Mouse (Mus musculus): ENCODE results near the gene Grm1. TPM values are rescaled to one million over a fixed set of nuclear protein-coding genes. Genes with fewer than 3 reads are reported as not detected.

The Grm1 gene
- polyA plus RNA-seq, 1 experiment from 2014 or later, result 0.03 TPM

- H3K4me3 ChIP-seq, result no peak overlapping the region
- H3K27me3 ChIP-seq, result no peaks in the 10 kb centered on the region
- H3K27ac ChIP-seq, result no peak overlapping the region
- no peaks in the 10 kb centered on the region for H3K4me1 ChIP-seq
- H3K36me3 ChIP-seq, result no peaks in the 10 kb centered on the region
- no peak overlapping the region for H3K9ac ChIP-seq
- no peaks in the 10 kb centered on the region for H3K9me3 ChIP-seq
- ATAC-seq (ENCODE audit: low FRiP score, low read depth), result no peak
- 92% methylated on average over 1 of the region's 1 CpGs for WGBS
- no peak overlapping the region for H3K4me2 ChIP-seq (replicated peaks)
Observed at GRCm38 (mm10) chr10:11044455-11045106, 37.6 kb downstream of the Grm1 start.

GRCm38 (mm10) chr10:11039323-11039722 is 42.8 kb downstream of the Grm1 start:
- H3K4me2 ChIP-seq (replicated peaks), result no peak overlapping the region
- no peak overlapping the region for H3K9ac ChIP-seq
- H3K9me3 ChIP-seq, result no peaks in the 10 kb centered on the region
- no peaks in the 10 kb centered on the region for H3K4me1 ChIP-seq
- H3K27me3 ChIP-seq, result no peaks in the 10 kb centered on the region
- no peak overlapping the region for H3K4me3 ChIP-seq
- no peaks in the 10 kb centered on the region for H3K36me3 ChIP-seq
- no peak overlapping the region for H3K27ac ChIP-seq
- no peak for ATAC-seq (ENCODE audit: low FRiP score, low read depth)

DNA sequence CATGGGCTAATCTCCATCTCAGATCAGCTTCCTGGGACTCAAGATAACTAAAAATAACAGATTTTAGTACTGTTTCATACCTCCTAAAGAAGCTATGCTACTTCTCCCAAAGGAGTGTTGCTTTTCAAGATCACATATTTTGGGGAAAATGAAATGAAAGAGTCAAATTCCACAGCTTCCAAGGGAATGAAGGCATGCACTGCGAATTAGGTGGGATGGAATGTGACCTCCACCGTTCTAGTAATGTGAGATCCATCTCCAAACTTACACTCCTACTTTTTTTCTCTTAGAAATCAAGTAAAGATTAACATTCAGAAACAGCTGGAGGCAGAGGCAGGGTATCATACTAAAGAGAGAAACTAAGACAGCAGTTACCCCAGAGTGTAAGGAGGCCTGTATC is 49.9 kb downstream of the Grm1 start:
- Histone ChIP-seq H3K27me3 (no peaks in the 10 kb centered on the region), H3K27ac (no peak overlapping the region), H3K4me2 (replicated peaks) (no peak overlapping the region), H3K4me3 (no peak overlapping the region), H3K9me3 (no peaks in the 10 kb centered on the region), H3K4me1 (0 out of 2 replicates have a peak, but pooled peaks cover 3% of the 10 kb centered on the region), H3K9ac (no peak overlapping the region), H3K36me3 (no peaks in the 10 kb centered on the region)
- peak; percentile 72 for ATAC-seq (ENCODE audit: low FRiP score, low read depth)
- 47% methylated on average over 2 of the region's 2 CpGs for WGBS

- H3K4me3 ChIP-seq, result no peak overlapping the region
- H3K27me3 ChIP-seq, result no peaks in the 10 kb centered on the region
- no peaks in the 10 kb centered on the region for H3K36me3 ChIP-seq
- H3K27ac ChIP-seq, result no peak overlapping the region
- no peak overlapping the region for H3K4me2 ChIP-seq (replicated peaks)
- no peak for ATAC-seq (ENCODE audit: low FRiP score, low read depth)
- no peaks in the 10 kb centered on the region for H3K4me1 ChIP-seq
- 58% methylated on average over 6 of the region's 6 CpGs for WGBS
- no peak overlapping the region for H3K9ac ChIP-seq
- H3K9me3 ChIP-seq, result no peaks in the 10 kb centered on the region
Observed at GRCm38 (mm10) chr10:11025764-11026518, 56.2 kb downstream of the Grm1 start.

GRCm38 (mm10) chr10:11018970-11019531 is 63.1 kb downstream of the Grm1 start:
- H3K36me3 ChIP-seq, result no peaks in the 10 kb centered on the region
- ATAC-seq (ENCODE audit: low FRiP score, low read depth), result no peak

DNA sequence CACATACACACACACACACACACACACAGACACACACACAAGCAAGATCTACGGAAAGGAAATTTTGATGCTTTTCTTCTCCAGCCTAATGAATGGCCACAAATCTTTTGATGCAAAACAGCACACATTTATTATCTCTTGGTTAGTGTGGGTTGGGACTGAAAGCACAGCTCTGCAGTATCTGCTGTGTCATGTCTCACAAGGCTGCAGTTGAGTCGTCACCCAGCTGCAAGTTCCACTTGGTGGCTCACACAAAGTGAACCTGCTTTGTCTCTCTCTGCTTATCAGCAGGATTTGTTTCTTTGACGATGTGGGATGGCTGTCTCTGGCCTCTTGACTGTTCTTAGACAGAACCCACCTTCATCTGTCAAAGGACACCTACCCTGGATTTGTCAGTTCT is 68.5 kb downstream of the Grm1 start:
- H3K9ac ChIP-seq, result no peak overlapping the region
- no peak for ATAC-seq (ENCODE audit: low FRiP score, low read depth)
- WGBS, result 58% methylated on average over 3 of the region's 3 CpGs

More at GRCm38 (mm10) chr10:11018970-11019531, 63.1 kb downstream of the Grm1 start:
- Histone ChIP-seq H3K27ac (no peak overlapping the region), H3K9me3 (no peaks in the 10 kb centered on the region), H3K4me1 (no peaks in the 10 kb centered on the region), H3K4me3 (no peak overlapping the region), H3K27me3 (no peaks in the 10 kb centered on the region), H3K4me2 (replicated peaks) (no peak overlapping the region), H3K9ac (no peak overlapping the region)
- WGBS, result 70% methylated on average over 2 of the region's 2 CpGs

GRCm38 (mm10) chr10:10996766-10997165 is 85.4 kb downstream of the Grm1 start:
- Histone ChIP-seq H3K4me3 (no peak overlapping the region), H3K4me1 (no peaks in the 10 kb centered on the region), H3K27ac (no peak overlapping the region), H3K4me2 (replicated peaks) (no peak overlapping the region), H3K27me3 (no peaks in the 10 kb centered on the region), H3K36me3 (no peaks in the 10 kb centered on the region), H3K9ac (no peak overlapping the region), H3K9me3 (no peaks in the 10 kb centered on the region)
- ATAC-seq (ENCODE audit: low FRiP score, low read depth), result no peak
- WGBS, result 33% methylated on average over 1 of the region's 1 CpGs

More for the DNA sequence above, 68.5 kb downstream of the Grm1 start:
- Histone ChIP-seq H3K27ac (no peak overlapping the region), H3K27me3 (no peaks in the 10 kb centered on the region), H3K4me2 (replicated peaks) (no peak overlapping the region), H3K9me3 (no peaks in the 10 kb centered on the region), H3K4me1 (no peaks in the 10 kb centered on the region), H3K4me3 (no peak overlapping the region), H3K36me3 (no peaks in the 10 kb centered on the region)

DNA sequence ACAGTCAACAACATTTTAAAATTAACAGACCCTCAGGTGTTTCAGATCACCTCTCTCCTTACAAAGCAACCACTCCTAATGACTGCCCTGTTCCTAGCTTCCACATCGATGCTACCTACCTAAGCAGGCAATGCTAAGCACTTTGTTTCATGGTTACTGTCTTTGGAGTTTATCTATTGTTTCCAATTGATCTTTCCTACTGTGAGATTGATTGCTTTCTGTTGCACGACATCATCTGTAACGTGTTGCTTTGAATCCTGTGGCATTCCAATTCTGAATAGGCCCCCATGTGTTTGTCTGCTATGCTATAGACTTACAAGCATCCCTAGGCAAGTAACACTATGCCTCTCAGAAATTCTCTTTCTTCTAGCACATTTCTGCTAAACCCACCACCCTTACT is 90.4 kb downstream of the Grm1 start:
- no peak overlapping the region for H3K4me3 ChIP-seq
- WGBS, result 76% methylated on average over 3 of the region's 3 CpGs

DNA sequence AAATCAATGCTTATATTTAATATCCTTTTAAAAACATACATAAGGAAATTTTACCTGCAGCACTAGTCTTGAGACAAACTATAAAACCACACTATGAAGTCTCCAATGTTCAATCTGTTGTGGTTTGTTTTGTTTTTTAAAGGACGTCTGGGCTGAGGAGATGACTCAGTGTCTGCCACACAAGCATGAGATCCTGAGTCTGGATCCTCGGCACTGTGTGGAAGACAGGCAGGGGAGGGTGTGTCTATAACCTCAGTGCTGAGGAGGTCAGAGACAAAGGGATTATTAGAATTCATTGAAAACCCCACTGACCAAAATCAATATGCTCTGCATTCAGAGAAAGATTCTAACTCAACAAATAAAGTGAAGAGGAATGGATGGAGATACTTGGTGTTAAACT is 110.8 kb downstream of the Grm1 start:
- H3K4me3 ChIP-seq, result no peak overlapping the region
- no peak for ATAC-seq (ENCODE audit: low FRiP score, low read depth)
- no peak overlapping the region for H3K4me2 ChIP-seq (replicated peaks)
- no peak overlapping the region for H3K27ac ChIP-seq
- H3K36me3 ChIP-seq, result no peaks in the 10 kb centered on the region
- no peak overlapping the region for H3K9ac ChIP-seq
- no peaks in the 10 kb centered on the region for H3K9me3 ChIP-seq
- no peaks in the 10 kb centered on the region for H3K27me3 ChIP-seq
- WGBS, result 66% methylated on average over 2 of the region's 2 CpGs
- H3K4me1 ChIP-seq, result no peaks in the 10 kb centered on the region

More for the DNA sequence above, 90.4 kb downstream of the Grm1 start:
- Histone ChIP-seq H3K4me1 (no peaks in the 10 kb centered on the region), H3K27me3 (no peaks in the 10 kb centered on the region), H3K27ac (no peak overlapping the region), H3K36me3 (no peaks in the 10 kb centered on the region), H3K9ac (no peak overlapping the region), H3K4me2 (replicated peaks) (no peak overlapping the region), H3K9me3 (no peaks in the 10 kb centered on the region)
- no peak for ATAC-seq (ENCODE audit: low FRiP score, low read depth)

DNA sequence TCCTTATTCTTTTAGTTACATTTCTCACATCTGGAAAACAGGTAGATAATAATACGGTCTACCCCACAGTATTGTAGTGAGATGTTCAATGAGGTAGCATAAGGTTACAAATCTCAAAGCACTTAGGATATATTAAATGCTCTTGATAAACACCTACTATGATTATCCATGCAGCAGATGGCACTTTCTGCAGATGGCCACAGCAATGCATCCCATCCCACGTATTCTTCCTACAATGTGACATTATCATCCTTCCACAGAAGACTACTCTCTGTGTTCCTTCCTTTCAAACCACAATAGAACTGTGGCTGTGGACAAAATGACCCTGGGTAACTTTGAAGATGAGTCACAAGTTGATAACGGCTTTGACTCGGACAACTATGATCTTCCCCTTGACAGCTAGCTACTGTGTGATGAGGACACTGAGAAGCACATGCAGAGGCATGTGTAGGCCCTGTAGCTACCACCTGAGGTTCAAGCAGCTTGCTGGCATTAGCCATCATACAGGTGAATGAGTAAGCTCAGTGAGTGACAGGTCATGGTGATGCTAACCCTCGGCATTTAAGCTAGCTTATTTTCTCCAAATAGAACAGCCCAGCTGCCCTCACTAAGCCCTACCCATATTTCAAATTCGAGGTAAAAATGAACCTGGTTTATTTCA is 117.5 kb downstream of the Grm1 start:
- Histone ChIP-seq H3K9ac (no peak overlapping the region), H3K4me1 (no peaks in the 10 kb centered on the region), H3K27ac (no peak overlapping the region), H3K4me3 (no peak overlapping the region), H3K9me3 (peaks cover 11% of the 10 kb centered on the region), H3K36me3 (no peaks in the 10 kb centered on the region), H3K27me3 (no peaks in the 10 kb centered on the region), H3K4me2 (replicated peaks) (no peak overlapping the region)
- WGBS, result 79% methylated on average over 6 of the region's 6 CpGs
- no peak for ATAC-seq (ENCODE audit: low FRiP score, low read depth)

- H3K4me2 ChIP-seq (replicated peaks), result no peak overlapping the region
- no peak overlapping the region for H3K27ac ChIP-seq
- H3K9me3 ChIP-seq, result no peaks in the 10 kb centered on the region
- H3K36me3 ChIP-seq, result no peaks in the 10 kb centered on the region
- no peak overlapping the region for H3K9ac ChIP-seq
- ATAC-seq (ENCODE audit: low FRiP score, low read depth), result no peak
- 85% methylated on average over 3 of the region's 3 CpGs for WGBS
- H3K4me1 ChIP-seq, result no peaks in the 10 kb centered on the region
- no peaks in the 10 kb centered on the region for H3K27me3 ChIP-seq
- H3K4me3 ChIP-seq, result no peak overlapping the region
Observed at GRCm38 (mm10) chr10:10950557-10950956, 131.6 kb downstream of the Grm1 start.

DNA sequence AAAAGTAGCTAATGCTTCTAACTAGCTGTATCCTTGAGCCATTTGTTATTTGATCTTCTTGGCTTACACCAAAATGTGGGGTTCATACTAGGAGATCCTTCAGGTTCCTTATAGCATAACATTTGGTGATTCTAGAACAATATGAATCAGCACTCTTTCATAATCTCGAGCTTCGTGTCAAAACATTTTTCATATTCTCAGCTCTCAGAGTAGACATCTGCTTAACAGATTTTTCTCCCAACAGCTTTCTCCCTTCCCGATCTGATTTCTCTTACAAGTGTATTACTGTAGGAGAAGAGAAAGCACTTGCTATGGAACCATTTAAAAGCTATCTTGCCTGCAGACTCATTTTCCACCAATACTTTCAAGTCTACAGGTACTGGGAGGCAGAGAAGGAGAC is 133.0 kb downstream of the Grm1 start:
- WGBS, result 83% methylated on average over 3 of the region's 3 CpGs
- Histone ChIP-seq H3K9me3 (no peaks in the 10 kb centered on the region), H3K27me3 (no peaks in the 10 kb centered on the region), H3K9ac (no peak overlapping the region), H3K4me1 (no peaks in the 10 kb centered on the region), H3K36me3 (no peaks in the 10 kb centered on the region), H3K4me2 (replicated peaks) (no peak overlapping the region), H3K4me3 (no peak overlapping the region), H3K27ac (no peak overlapping the region)
- no peak for ATAC-seq (ENCODE audit: low FRiP score, low read depth)

All from limb, embryonic 13.5 days (tissue).